Mouse (Mus musculus) thymus, adult 2 months (tissue): ENCODE measurements around the gene Zfp827.

Experiments
- CTCF ChIP-seq: fragments of 200-500 bp; IDR thresholded peaks from 2 replicates; pipeline ENCODE4 v1.5.1; 2012; ENCODE audit warnings: mild to moderate bottlenecking, control low read depth, low read length, moderate library complexity, borderline replicate concordance; ENCODE audit not compliant: control insufficient read depth, poor library complexity, insufficient read depth; ENCODE audit errors: extremely low read depth
- POLR2A ChIP-seq: fragments of 200-500 bp; IDR thresholded peaks from 2 replicates; pipeline ENCODE4 v1.6.1; 2012; ENCODE audit warnings: mild to moderate bottlenecking, low read length, control low read depth, moderate library complexity; ENCODE audit not compliant: control insufficient read depth, poor library complexity, insufficient read depth; ENCODE audit errors: extremely low read depth

DNA sequence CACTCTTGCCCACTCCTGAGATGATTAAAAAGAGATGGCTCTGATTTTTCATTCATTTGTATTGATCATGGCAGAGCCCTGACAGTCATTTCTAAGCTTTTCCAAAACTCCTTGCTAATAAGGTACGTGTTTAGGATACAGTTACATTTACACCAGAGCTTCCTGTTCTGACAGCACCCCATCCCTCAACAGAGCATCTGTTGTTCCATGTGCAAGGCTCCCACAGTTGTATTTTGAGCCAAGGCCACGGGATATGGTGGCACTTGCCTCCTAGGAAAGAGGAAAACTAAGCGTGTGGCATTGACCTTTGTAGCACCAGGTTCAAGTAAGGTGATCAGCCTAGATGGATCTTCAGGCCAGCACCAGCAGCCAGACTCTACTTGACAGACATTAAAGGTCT is 137.0 kb downstream of the Zfp827 start:
- TF ChIP-seq CTCF (no peak), POLR2A (no peak)
